Mouse (Mus musculus) spleen, adult 2 months (tissue): ENCODE results near the gene Vash2. TPM values are rescaled to one million over a fixed set of nuclear protein-coding genes. Genes with fewer than 3 reads are reported as not detected.

ENCODE experiments used
- DNase-seq, 2 experiments: peaks; one replicate each; pipeline versions ENCODE4 v3.0.0 to v3.0.0-alpha.2; 2012 to 2021; ENCODE audit warnings: low spot score in 2 of 2, low read depth in 1 of 2
- H3K27ac ChIP-seq: fragments of 200-500 bp; 2 replicates; pipeline ENCODE4 v1.5.1; 2012; ENCODE audit warnings: low read length, inconsistent platforms; ENCODE audit not compliant: insufficient read depth
- H3K27me3 ChIP-seq: fragments of 200-500 bp; 2 replicates; pipeline ENCODE4 v1.6.1; 2012; ENCODE audit warnings: mild to moderate bottlenecking, moderate library complexity, low read length, inconsistent platforms; ENCODE audit not compliant: control insufficient read depth, insufficient read depth
- H3K36me3 ChIP-seq: fragments of 200-500 bp; 2 replicates; pipeline ENCODE4 v1.6.1; 2012; ENCODE audit warnings: mild to moderate bottlenecking, low read length, inconsistent platforms; ENCODE audit not compliant: control insufficient read depth, insufficient read depth
- H3K4me1 ChIP-seq: fragments of 200-500 bp; 2 replicates; pipeline ENCODE4 v1.6.1; 2011; ENCODE audit warnings: inconsistent platforms; ENCODE audit not compliant: control insufficient read depth, insufficient read depth, insufficient read length
- H3K4me3 ChIP-seq: fragments of 200-500 bp; 2 replicates; pipeline ENCODE4 v1.5.1; 2011; ENCODE audit warnings: mild to moderate bottlenecking, inconsistent platforms; ENCODE audit not compliant: insufficient read depth, insufficient read length; ENCODE audit errors: extremely low read depth
- CTCF ChIP-seq: fragments of 200-500 bp; IDR thresholded peaks from 2 replicates; pipeline ENCODE4 v1.5.1; 2011; ENCODE audit warnings: mild to moderate bottlenecking, inconsistent platforms; ENCODE audit not compliant: insufficient read depth, insufficient read length, insufficient replicate concordance; ENCODE audit errors: extremely low read depth
- POLR2A ChIP-seq: fragments of 200-500 bp; IDR thresholded peaks from 2 replicates; pipeline ENCODE4 v1.6.1; 2011; ENCODE audit warnings: low read depth, low read length, inconsistent platforms
- WGBS: fragments of 180-500 bp; shearing (Covaris S2); methylation state at CpG from one replicate; pipeline ENCODE4 v1.1.7; 2018; 5-methylcytosine and 5-hydroxymethylcytosine counted together
- polyA plus RNA-seq: library from polyadenylated mRNA; depleted of rRNA; stranded (reverse); fragments of >200 nt; gene quantifications from 2 replicates; pipeline ENCODE4 v1.2.3, GENCODE M21; 2012

Gene Vash2
- polyA plus RNA-seq, 1 experiment: 0.56 TPM

DNA sequence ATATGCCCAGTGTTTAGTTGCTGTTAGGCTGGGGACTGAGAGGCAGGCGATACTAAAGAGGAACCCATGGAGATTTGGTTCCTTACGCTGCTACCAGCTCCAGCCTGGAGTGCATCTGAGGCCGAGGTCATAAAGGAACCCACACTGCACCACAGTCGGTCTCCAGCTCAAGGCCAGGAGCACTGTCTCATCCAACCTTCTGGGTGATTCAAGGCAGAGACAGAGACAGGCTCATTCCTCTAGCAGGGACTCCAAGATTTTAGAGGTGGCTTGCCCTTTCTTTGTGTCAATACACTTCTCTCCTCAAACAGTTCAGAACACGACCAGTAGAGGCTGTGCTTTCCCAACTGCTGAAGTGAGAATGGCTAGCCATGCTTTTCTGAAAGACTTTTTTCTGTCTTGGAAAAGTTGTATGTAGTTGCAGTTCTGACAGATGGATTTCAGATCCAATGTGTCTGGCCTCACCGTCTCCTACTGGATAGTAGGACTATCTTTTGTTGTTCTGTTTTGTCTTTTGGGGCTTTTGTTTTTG lies 17.3 kb upstream of the Vash2 start:
- TF ChIP-seq CTCF: no peak
- Histone ChIP-seq H3K27ac (no peak overlapping the region), H3K4me3 (no peak overlapping the region), H3K4me1 (no peaks in the 10 kb centered on the region), H3K36me3 (no peaks in the 10 kb centered on the region), H3K27me3 (no peaks in the 10 kb centered on the region)
- DNase-seq: no peak
- 61% methylated on average over 6 of the region's 6 CpGs for WGBS

- WGBS: 76% methylated on average over 7 of the region's 7 CpGs
- no peak for DNase-seq
- Histone ChIP-seq H3K27ac (no peak overlapping the region), H3K4me1 (no peaks in the 10 kb centered on the region), H3K36me3 (no peaks in the 10 kb centered on the region), H3K27me3 (no peaks in the 10 kb centered on the region), H3K4me3 (no peak overlapping the region)
- no peak for TF ChIP-seq POLR2A
- no peak for TF ChIP-seq CTCF
These were observed 16.5 kb upstream of the Vash2 start for GRCm38 (mm10) chr1:190995548-190995947.

- no peaks in the 10 kb centered on the region for H3K36me3 ChIP-seq
- TF ChIP-seq CTCF (peak; percentile 7; the same call in 1 of the 2 replicates), POLR2A (no peak)
- H3K27ac ChIP-seq: no peak overlapping the region
- no peaks in the 10 kb centered on the region for H3K4me1 ChIP-seq
- WGBS: 68% methylated on average over 9 of the region's 9 CpGs
- H3K27me3 ChIP-seq: no peaks in the 10 kb centered on the region
- no peak overlapping the region for H3K4me3 ChIP-seq
- DNase-seq: no peak
These were observed 10.5 kb upstream of the Vash2 start for GRCm38 (mm10) chr1:190989437-190990082.

DNA sequence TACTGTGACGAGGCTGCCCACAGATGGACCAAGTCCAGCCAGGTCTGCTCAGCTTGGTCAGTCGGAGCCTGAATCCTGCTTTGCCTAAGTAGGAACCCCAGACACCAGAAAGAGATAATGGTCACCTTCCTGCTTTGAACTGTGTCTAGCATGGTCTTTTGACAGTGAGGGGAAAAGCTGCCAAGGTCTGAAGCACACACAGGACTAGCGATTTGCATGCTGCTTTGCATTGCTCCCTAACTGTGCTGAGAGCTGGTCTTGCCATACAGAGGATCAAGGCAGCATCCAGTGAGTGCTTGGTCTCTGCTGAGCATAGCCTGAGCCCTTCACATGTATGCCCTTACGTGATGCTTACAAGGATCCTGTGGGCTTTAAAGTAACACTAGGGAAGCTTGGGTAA lies 2.3 kb upstream of the Vash2 start:
- H3K36me3 ChIP-seq: no peaks in the 10 kb centered on the region
- H3K27me3 ChIP-seq: peaks cover 16% of the 10 kb centered on the region
- WGBS: 82% methylated on average over 4 of the region's 4 CpGs
- peak in 1 of 2 experiments; percentile 15 for DNase-seq
- peaks cover 16% of the 10 kb centered on the region for H3K4me1 ChIP-seq
- no peak overlapping the region for H3K4me3 ChIP-seq
- no peak overlapping the region for H3K27ac ChIP-seq
- TF ChIP-seq POLR2A (no peak), CTCF (no peak)

- no peak for DNase-seq
- peaks cover 16% of the 10 kb centered on the region for H3K27me3 ChIP-seq
- TF ChIP-seq POLR2A: no peak
- no peak for TF ChIP-seq CTCF
- H3K27ac ChIP-seq: no peak overlapping the region
- H3K4me3 ChIP-seq: no peak overlapping the region
- peaks cover 16% of the 10 kb centered on the region for H3K4me1 ChIP-seq
- no peaks in the 10 kb centered on the region for H3K36me3 ChIP-seq
- 92% methylated on average over 1 of the region's 1 CpGs for WGBS
These were observed 1.4 kb upstream of the Vash2 start for GRCm38 (mm10) chr1:190980470-190980869.

DNA sequence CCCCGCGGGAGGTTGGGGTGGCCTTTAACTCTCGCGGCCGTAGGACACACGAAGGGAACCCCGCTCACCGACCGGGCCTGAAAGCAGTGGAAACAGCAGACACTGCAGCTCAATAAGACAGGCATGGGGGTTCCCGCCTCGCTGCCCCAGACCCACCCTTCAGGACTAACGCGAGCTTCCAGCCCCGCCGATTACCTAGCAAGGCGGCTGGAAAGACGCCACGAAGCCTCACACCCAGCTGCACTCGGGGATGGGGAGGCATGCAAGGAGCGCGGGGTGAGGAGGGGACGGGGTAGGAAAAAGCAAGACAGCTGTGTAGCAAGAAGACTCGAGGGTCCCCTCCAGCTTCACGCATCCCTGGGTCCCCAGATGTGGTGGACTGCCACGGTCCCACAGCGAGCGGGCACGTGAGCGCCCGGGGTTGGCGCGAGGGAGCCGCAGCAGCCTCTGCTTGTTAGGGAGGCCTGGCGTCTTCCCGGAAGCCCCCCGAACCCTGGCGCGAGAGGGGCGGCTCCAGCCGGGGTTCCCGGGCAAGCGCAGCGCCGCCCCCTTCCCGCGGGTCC lies 504 bp downstream of the Vash2 start:
- no peak for DNase-seq
- TF ChIP-seq CTCF (no peak), POLR2A (no peak)
- no peak overlapping the region for H3K27ac ChIP-seq
- under 1% methylated on average over 46 of the region's 46 CpGs for WGBS
- H3K27me3 ChIP-seq: peaks cover 16% of the 10 kb centered on the region
- no peaks in the 10 kb centered on the region for H3K36me3 ChIP-seq
- H3K4me3 ChIP-seq: peak overlapping the region; percentile 52
- H3K4me1 ChIP-seq: peaks cover 16% of the 10 kb centered on the region

DNA sequence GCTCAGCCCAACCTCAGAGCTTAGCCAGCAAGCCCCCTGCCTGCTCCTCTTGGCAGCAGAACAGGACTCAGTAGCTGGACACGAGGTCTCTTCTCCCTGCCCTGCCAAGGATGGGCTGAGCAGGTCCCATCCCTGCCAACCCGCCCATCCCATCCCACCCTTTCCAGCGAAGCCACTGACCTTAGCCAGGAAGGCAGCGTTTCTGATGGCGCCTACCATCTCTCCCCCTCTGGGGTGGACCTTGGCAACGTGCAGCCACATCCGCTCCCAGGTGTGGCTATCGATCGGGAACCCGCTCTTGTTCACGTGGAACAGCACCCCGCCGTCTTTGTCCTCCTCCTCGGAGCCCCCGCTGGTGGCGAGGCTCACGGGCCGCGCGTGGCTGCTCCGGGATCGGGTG lies 1.1 kb downstream of the Vash2 start:
- no peak for DNase-seq
- H3K27me3 ChIP-seq: peaks cover 16% of the 10 kb centered on the region
- 7% methylated on average over 22 of the region's 22 CpGs for WGBS

More for the DNA sequence above, 1.1 kb downstream of the Vash2 start:
- Histone ChIP-seq H3K27ac (no peak overlapping the region), H3K4me1 (peaks cover 16% of the 10 kb centered on the region), H3K4me3 (peak overlapping the region; percentile 52; the same call in 1 of the 2 replicates), H3K36me3 (no peaks in the 10 kb centered on the region)
- TF ChIP-seq POLR2A: no peak
- TF ChIP-seq CTCF: no peak
